Mouse (Mus musculus): Measurements from ENCODE around the gene Ano7. TPM values are rescaled to one million over a fixed set of nuclear protein-coding genes. Genes with fewer than 3 reads are reported as not detected.

Ano7 gene
- polyA plus RNA-seq (2015; fragmentation: Nextera tagmentation; extraction: Ambion mirVana): 1.1 and 1.7 TPM in 2 replicates

- Histone ChIP-seq H3K27me3 (replicated peaks; ENCODE audit: control insufficient read depth, insufficient read depth, low read length) (no peaks in the 10 kb centered on the region), H3K4me2 (ENCODE audit: low read length) (no peak within 1 kb of the TSS), H3K4me1 (ENCODE audit: control insufficient read depth, insufficient read depth, low read depth, low read length) (no peaks in the 10 kb centered on the region), H3K4me3 (ENCODE audit: low read length) (no peak within 1 kb of the TSS), H3K27ac (ENCODE audit: low read depth, low read length) (no peak within 1 kb of the TSS), H3K9ac (ENCODE audit: low read depth, low read length) (no peak within 1 kb of the TSS), H3K9me3 (ENCODE audit: control insufficient read depth, low read length) (no peaks in the 10 kb centered on the region), H3K36me3 (ENCODE audit: control insufficient read depth, insufficient read depth, low read length) (no peaks in the 10 kb centered on the region)
- WGBS: 81% methylated on average over 4 of the region's 4 CpGs
- ATAC-seq: no peak
Measured at GRCm38 (mm10) chr1:93373665-93374064, at the start of gene Ano7. Gene Ano7 (plus strand): TSS chr1:93373930.

DNA sequence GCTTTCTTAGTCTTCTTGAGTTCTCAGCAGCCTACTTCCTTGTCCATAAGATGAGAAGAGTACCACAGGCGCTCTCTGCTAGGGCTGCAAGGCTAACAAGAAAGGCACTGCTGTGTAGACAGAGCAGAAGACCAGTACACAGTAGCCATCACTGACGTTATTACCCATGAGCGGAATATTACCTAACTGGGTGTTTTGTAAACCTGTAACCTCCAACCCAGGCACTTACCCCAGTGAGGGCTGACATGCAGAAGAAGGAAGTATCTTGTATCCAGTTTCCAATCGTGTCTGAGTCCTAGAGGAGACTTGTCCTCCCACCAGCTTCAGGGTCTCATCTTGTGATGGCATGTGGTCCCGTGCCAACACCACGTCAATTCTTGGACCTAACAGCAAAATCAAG is 49.8 kb upstream of the Ano7 start:
- no peaks in the 10 kb centered on the region for H3K4me1 ChIP-seq (ENCODE audit: control insufficient read depth, insufficient read depth, low read depth, low read length)
- no peak for ATAC-seq
- H3K4me2 ChIP-seq (ENCODE audit: low read length): no peak overlapping the region
- H3K4me3 ChIP-seq (ENCODE audit: low read length): no peak overlapping the region
- no peaks in the 10 kb centered on the region for H3K27me3 ChIP-seq (replicated peaks; ENCODE audit: control insufficient read depth, insufficient read depth, low read length)
- no peak overlapping the region for H3K27ac ChIP-seq (ENCODE audit: low read depth, low read length)
- no peaks in the 10 kb centered on the region for H3K9me3 ChIP-seq (ENCODE audit: control insufficient read depth, low read length)
- no peak overlapping the region for H3K9ac ChIP-seq (ENCODE audit: low read depth, low read length)
- H3K36me3 ChIP-seq (ENCODE audit: control insufficient read depth, insufficient read depth, low read length): peaks cover 9% of the 10 kb centered on the region
- WGBS: 96% methylated on average over 6 of the region's 6 CpGs

- no peak for ATAC-seq
- peaks cover 6% of the 10 kb centered on the region for H3K36me3 ChIP-seq (ENCODE audit: control insufficient read depth, insufficient read depth, low read length)
- H3K27ac ChIP-seq (ENCODE audit: low read depth, low read length): no peak overlapping the region
- H3K9me3 ChIP-seq (ENCODE audit: control insufficient read depth, low read length): no peaks in the 10 kb centered on the region
- H3K4me1 ChIP-seq (ENCODE audit: control insufficient read depth, insufficient read depth, low read depth, low read length): no peaks in the 10 kb centered on the region
- no peak overlapping the region for H3K4me3 ChIP-seq (ENCODE audit: low read length)
- no peak overlapping the region for H3K9ac ChIP-seq (ENCODE audit: low read depth, low read length)
- WGBS: 95% methylated on average over 3 of the region's 3 CpGs
- H3K4me2 ChIP-seq (ENCODE audit: low read length): no peak overlapping the region
- H3K27me3 ChIP-seq (replicated peaks; ENCODE audit: control insufficient read depth, insufficient read depth, low read length): no peaks in the 10 kb centered on the region
Measured at GRCm38 (mm10) chr1:93326446-93326845, 47.3 kb upstream of the Ano7 start.

GRCm38 (mm10) chr1:93334621-93335020 is 39.1 kb upstream of the Ano7 start:
- Histone ChIP-seq H3K27ac (ENCODE audit: low read depth, low read length) (no peak overlapping the region), H3K4me1 (ENCODE audit: control insufficient read depth, insufficient read depth, low read depth, low read length) (no peaks in the 10 kb centered on the region), H3K9me3 (ENCODE audit: control insufficient read depth, low read length) (no peaks in the 10 kb centered on the region), H3K4me3 (ENCODE audit: low read length) (no peak overlapping the region), H3K36me3 (ENCODE audit: control insufficient read depth, insufficient read depth, low read length) (0 out of 2 replicates have a peak, but pooled peaks cover 2% of the 10 kb centered on the region), H3K9ac (ENCODE audit: low read depth, low read length) (no peak overlapping the region), H3K4me2 (ENCODE audit: low read length) (no peak overlapping the region), H3K27me3 (replicated peaks; ENCODE audit: control insufficient read depth, insufficient read depth, low read length) (no peaks in the 10 kb centered on the region)
- WGBS: 69% methylated on average over 2 of the region's 2 CpGs
- ATAC-seq: no peak

- ATAC-seq: peak; percentile 96
- H3K4me1 ChIP-seq (ENCODE audit: control insufficient read depth, insufficient read depth, low read depth, low read length): peaks cover 9% of the 10 kb centered on the region
- H3K9ac ChIP-seq (ENCODE audit: low read depth, low read length): peak within 1 kb of the TSS; percentile 91
- peak within 1 kb of the TSS; percentile 76 for H3K27ac ChIP-seq (ENCODE audit: low read depth, low read length)
- peak within 1 kb of the TSS; percentile 93 for H3K4me2 ChIP-seq (ENCODE audit: low read length)
- 0 out of 2 replicates have a peak, but pooled peaks cover 4% of the 10 kb centered on the region for H3K36me3 ChIP-seq (ENCODE audit: control insufficient read depth, insufficient read depth, low read length)
- H3K4me3 ChIP-seq (ENCODE audit: low read length): peak within 1 kb of the TSS; percentile 94
- H3K9me3 ChIP-seq (ENCODE audit: control insufficient read depth, low read length): no peaks in the 10 kb centered on the region
- 0% methylated on average over 56 of the region's 63 CpGs for WGBS
- no peaks in the 10 kb centered on the region for H3K27me3 ChIP-seq (replicated peaks; ENCODE audit: control insufficient read depth, insufficient read depth, low read length)
Measured at GRCm38 (mm10) chr1:93342648-93343503, 30.9 kb upstream of the Ano7 start, which contains the start of the genes Ppp1r7 and Pask. Gene Ppp1r7 (plus strand): TSS chr1:93342854. Gene Pask (minus strand): TSS chr1:93343482.

DNA sequence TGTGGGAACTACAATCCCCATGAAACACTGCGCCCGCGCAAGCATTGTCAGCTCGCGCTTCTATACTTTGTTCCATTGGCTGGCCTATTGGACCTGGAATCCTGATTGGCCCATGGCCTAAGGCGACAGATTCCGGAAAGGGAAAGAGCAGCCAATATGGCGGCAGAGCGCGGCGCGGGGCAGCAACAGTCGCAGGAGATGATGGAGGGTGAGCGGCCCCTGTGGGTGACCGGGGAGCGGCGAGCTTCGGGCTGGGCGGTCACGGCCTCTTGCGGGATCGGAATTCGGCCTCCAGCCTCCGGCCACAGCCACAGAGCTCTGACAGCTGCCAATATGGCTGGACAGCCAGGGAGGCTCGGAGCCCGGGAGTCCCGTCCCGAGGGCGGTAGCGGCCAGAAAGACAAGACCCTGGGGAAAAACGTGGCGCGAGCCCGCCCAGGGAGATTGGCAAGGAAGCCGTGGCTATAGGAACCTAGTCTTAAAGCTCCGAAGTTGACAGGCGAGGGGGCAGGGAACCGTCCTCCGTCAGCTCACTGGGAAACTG is 30.2 kb upstream of the Ano7 start:
- no peaks in the 10 kb centered on the region for H3K9me3 ChIP-seq (ENCODE audit: control insufficient read depth, low read length)
- peak overlapping the region; percentile 91 for H3K9ac ChIP-seq (ENCODE audit: low read depth, low read length)
- H3K27ac ChIP-seq (ENCODE audit: low read depth, low read length): peak overlapping the region; percentile 76
- H3K4me3 ChIP-seq (ENCODE audit: low read length): peak overlapping the region; percentile 94
- peaks cover 9% of the 10 kb centered on the region for H3K4me1 ChIP-seq (ENCODE audit: control insufficient read depth, insufficient read depth, low read depth, low read length)
- 0% methylated on average over 37 of the region's 39 CpGs for WGBS
- no peaks in the 10 kb centered on the region for H3K27me3 ChIP-seq (replicated peaks; ENCODE audit: control insufficient read depth, insufficient read depth, low read length)
- 0 out of 2 replicates have a peak, but pooled peaks cover 4% of the 10 kb centered on the region for H3K36me3 ChIP-seq (ENCODE audit: control insufficient read depth, insufficient read depth, low read length)
- H3K4me2 ChIP-seq (ENCODE audit: low read length): peak overlapping the region; percentile 93
- peak; percentile 97 for ATAC-seq

GRCm38 (mm10) chr1:93347176-93347575 is 26.6 kb upstream of the Ano7 start:
- WGBS: 94% methylated on average over 5 of the region's 5 CpGs
- Histone ChIP-seq H3K4me1 (ENCODE audit: control insufficient read depth, insufficient read depth, low read depth, low read length) (peaks cover 6% of the 10 kb centered on the region), H3K4me3 (ENCODE audit: low read length) (no peak overlapping the region), H3K9me3 (ENCODE audit: control insufficient read depth, low read length) (no peaks in the 10 kb centered on the region), H3K9ac (ENCODE audit: low read depth, low read length) (no peak overlapping the region), H3K36me3 (ENCODE audit: control insufficient read depth, insufficient read depth, low read length) (peaks cover 15% of the 10 kb centered on the region), H3K27me3 (replicated peaks; ENCODE audit: control insufficient read depth, insufficient read depth, low read length) (no peaks in the 10 kb centered on the region), H3K4me2 (ENCODE audit: low read length) (no peak overlapping the region), H3K27ac (ENCODE audit: low read depth, low read length) (no peak overlapping the region)
- no peak for ATAC-seq

GRCm38 (mm10) chr1:93349701-93350100 is 24.0 kb upstream of the Ano7 start:
- H3K9me3 ChIP-seq (ENCODE audit: control insufficient read depth, low read length): no peaks in the 10 kb centered on the region
- no peak for ATAC-seq
- no peak overlapping the region for H3K4me2 ChIP-seq (ENCODE audit: low read length)
- no peak overlapping the region for H3K9ac ChIP-seq (ENCODE audit: low read depth, low read length)
- no peak overlapping the region for H3K27ac ChIP-seq (ENCODE audit: low read depth, low read length)
- H3K4me3 ChIP-seq (ENCODE audit: low read length): no peak overlapping the region
- no peaks in the 10 kb centered on the region for H3K27me3 ChIP-seq (replicated peaks; ENCODE audit: control insufficient read depth, insufficient read depth, low read length)
- whole genome bisulfite sequencing: 59% methylated on average over 4 of the region's 4 CpGs
- H3K36me3 ChIP-seq (ENCODE audit: control insufficient read depth, insufficient read depth, low read length): peaks cover 22% of the 10 kb centered on the region
- peaks cover under 1% of the 10 kb centered on the region for H3K4me1 ChIP-seq (ENCODE audit: control insufficient read depth, insufficient read depth, low read depth, low read length)

GRCm38 (mm10) chr1:93352724-93353123 is 21.0 kb upstream of the Ano7 start:
- Histone ChIP-seq H3K9ac (ENCODE audit: low read depth, low read length) (no peak overlapping the region), H3K36me3 (ENCODE audit: control insufficient read depth, insufficient read depth, low read length) (peaks cover 30% of the 10 kb centered on the region), H3K9me3 (ENCODE audit: control insufficient read depth, low read length) (no peaks in the 10 kb centered on the region), H3K4me3 (ENCODE audit: low read length) (no peak overlapping the region), H3K27me3 (replicated peaks; ENCODE audit: control insufficient read depth, insufficient read depth, low read length) (no peaks in the 10 kb centered on the region), H3K27ac (ENCODE audit: low read depth, low read length) (no peak overlapping the region), H3K4me1 (ENCODE audit: control insufficient read depth, insufficient read depth, low read depth, low read length) (no peaks in the 10 kb centered on the region), H3K4me2 (ENCODE audit: low read length) (no peak overlapping the region)
- no peak for ATAC-seq
- WGBS: 91% methylated on average over 2 of the region's 2 CpGs

All from hindbrain, embryonic 16.5 days (tissue).